Mouse (Mus musculus) embryonic facial prominence, embryonic 14.5 days (tissue): ENCODE measurements around the gene Slf2. TPM values are rescaled to one million over a fixed set of nuclear protein-coding genes. Genes with fewer than 3 reads are reported as not detected.

ENCODE experiments used
- ATAC-seq: fragments of 200-750 bp; cut with Nextera tagmentation; 2 replicates; pipeline ENCODE4 v1.8.0; 2017; ENCODE audit warnings: low read depth, moderate number of reproducible peaks, moderate TSS enrichment
- DNase-seq: peaks from one replicate; pipeline ENCODE4 v3.0.0-alpha.2; 2015; ENCODE audit warnings: low spot score
- H3K27ac ChIP-seq: fragments of 300-500 bp; sonication (generic); replicated peaks from 2 replicates; pipeline ENCODE4 v1.5.1; 2014; ENCODE audit warnings: low read depth, mild to moderate bottlenecking, low read length, moderate library complexity
- H3K27me3 ChIP-seq: fragments of 300-500 bp; sonication (generic); replicated peaks from 2 replicates; pipeline ENCODE4 v1.6.1; 2014; ENCODE audit warnings: low read length; ENCODE audit not compliant: control insufficient read depth, insufficient read depth
- H3K36me3 ChIP-seq: fragments of 300-500 bp; sonication (generic); 2 replicates; pipeline ENCODE4 v1.6.1; 2014; ENCODE audit warnings: low read length, mixed read lengths; ENCODE audit not compliant: control insufficient read depth, insufficient read depth
- H3K4me1 ChIP-seq: fragments of 300-500 bp; sonication (generic); 2 replicates; pipeline ENCODE4 v1.6.1; 2014; ENCODE audit warnings: antibody characterized with exemption, low read length; ENCODE audit not compliant: control insufficient read depth, insufficient read depth
- H3K4me2 ChIP-seq: fragments of 300-500 bp; sonication (generic); 2 replicates; pipeline ENCODE4 v1.6.1; 2014; ENCODE audit warnings: low read depth, mild to moderate bottlenecking, low read length, moderate library complexity, mixed read lengths
- H3K4me3 ChIP-seq: fragments of 300-500 bp; sonication (generic); 2 replicates; pipeline ENCODE4 v1.5.1; 2014; ENCODE audit warnings: low read depth, mild to moderate bottlenecking, low read length
- H3K9ac ChIP-seq: fragments of 300-500 bp; sonication (generic); 2 replicates; pipeline ENCODE4 v1.6.1; 2014; ENCODE audit warnings: low read depth, mild to moderate bottlenecking, low read length, moderate library complexity, mixed read lengths
- H3K9me3 ChIP-seq: fragments of 300-500 bp; sonication (generic); 2 replicates; pipeline ENCODE4 v1.6.1; 2016; ENCODE audit warnings: low read length; ENCODE audit not compliant: control insufficient read depth
- WGBS: fragments of 180-500 bp; shearing (Covaris S2); extraction: QIAGEN DNeasy Blood & Tissue Kit; methylation state at CpG from one replicate; pipeline ENCODE4 v1.1.7; 2014; 5-methylcytosine and 5-hydroxymethylcytosine counted together
- polyA plus RNA-seq: library from polyadenylated mRNA; unstranded; fragments of >200 nt; fragmentation: Nextera tagmentation; extraction: Ambion mirVana; gene quantifications from 2 replicates; pipeline ENCODE4 v1.2.1, GENCODE M21; 2014

Slf2 gene
- polyA plus RNA-seq, 1 experiment from 2014 or later = 38.4 TPM

DNA sequence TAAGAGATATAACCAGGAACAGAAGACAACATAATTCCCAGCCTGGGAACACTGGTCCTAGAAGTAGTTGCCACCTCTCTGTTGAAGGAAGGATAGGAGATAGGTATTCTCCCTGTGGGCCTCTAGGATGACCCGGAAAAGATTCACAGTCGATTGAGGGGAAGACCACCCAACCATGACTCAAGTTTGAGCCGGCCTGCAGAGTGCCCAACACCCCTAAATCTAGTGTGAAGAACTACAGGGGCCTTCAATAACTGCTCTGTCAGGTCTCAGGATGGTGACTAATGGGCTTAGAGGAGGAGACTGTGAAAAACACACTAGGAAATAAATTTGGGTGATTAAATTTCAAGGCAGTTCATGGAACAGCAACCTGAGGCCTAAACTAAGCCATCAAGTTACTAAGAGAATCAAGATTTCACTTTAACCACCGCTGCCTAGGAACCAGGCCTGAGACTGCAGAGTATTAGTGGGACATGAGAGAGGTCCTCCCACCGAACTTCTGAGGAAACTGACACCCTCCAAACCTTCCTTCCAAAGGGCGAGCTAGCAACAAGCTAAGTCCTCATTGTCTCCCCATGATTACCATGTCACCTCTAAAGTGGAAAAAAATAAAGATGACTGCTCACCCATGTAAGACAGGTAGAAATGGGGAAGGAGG is 27.5 kb upstream of the Slf2 start:
- no peaks in the 10 kb centered on the region for H3K27me3 ChIP-seq
- DNase-seq (no peak), ATAC-seq (no peak)
- H3K9ac ChIP-seq = no peak overlapping the region
- H3K36me3 ChIP-seq = no peaks in the 10 kb centered on the region
- H3K4me2 ChIP-seq = no peak overlapping the region
- peak overlapping the region; percentile 41; the same call in 1 of the 2 replicates for H3K27ac ChIP-seq
- H3K4me3 ChIP-seq = no peak overlapping the region
- 61% methylated on average over 6 of the region's 6 CpGs for WGBS
- peaks cover 19% of the 10 kb centered on the region for H3K4me1 ChIP-seq
- no peaks in the 10 kb centered on the region for H3K9me3 ChIP-seq

- ATAC-seq = peak; percentile 58
- Histone ChIP-seq H3K36me3 (no peaks in the 10 kb centered on the region), H3K27me3 (no peaks in the 10 kb centered on the region), H3K9ac (no peak overlapping the region), H3K4me1 (peaks cover 20% of the 10 kb centered on the region), H3K4me2 (no peak overlapping the region), H3K4me3 (no peak overlapping the region), H3K27ac (peak overlapping the region; percentile 41), H3K9me3 (no peaks in the 10 kb centered on the region)
- WGBS = 34% methylated on average over 6 of the region's 6 CpGs
- DNase-seq = peak; percentile 83
Measured at GRCm38 (mm10) chr19:44904141-44904720, 26.7 kb upstream of the Slf2 start.

- 21% methylated on average over 4 of the region's 4 CpGs for WGBS
- ATAC-seq (no peak), DNase-seq (no peak)
- Histone ChIP-seq H3K4me1 (peaks cover 20% of the 10 kb centered on the region), H3K27ac (no peak overlapping the region), H3K4me3 (no peak overlapping the region), H3K27me3 (no peaks in the 10 kb centered on the region), H3K9me3 (no peaks in the 10 kb centered on the region), H3K9ac (no peak overlapping the region), H3K36me3 (no peaks in the 10 kb centered on the region), H3K4me2 (no peak overlapping the region)
Measured at GRCm38 (mm10) chr19:44905316-44905715, 25.6 kb upstream of the Slf2 start.

DNA sequence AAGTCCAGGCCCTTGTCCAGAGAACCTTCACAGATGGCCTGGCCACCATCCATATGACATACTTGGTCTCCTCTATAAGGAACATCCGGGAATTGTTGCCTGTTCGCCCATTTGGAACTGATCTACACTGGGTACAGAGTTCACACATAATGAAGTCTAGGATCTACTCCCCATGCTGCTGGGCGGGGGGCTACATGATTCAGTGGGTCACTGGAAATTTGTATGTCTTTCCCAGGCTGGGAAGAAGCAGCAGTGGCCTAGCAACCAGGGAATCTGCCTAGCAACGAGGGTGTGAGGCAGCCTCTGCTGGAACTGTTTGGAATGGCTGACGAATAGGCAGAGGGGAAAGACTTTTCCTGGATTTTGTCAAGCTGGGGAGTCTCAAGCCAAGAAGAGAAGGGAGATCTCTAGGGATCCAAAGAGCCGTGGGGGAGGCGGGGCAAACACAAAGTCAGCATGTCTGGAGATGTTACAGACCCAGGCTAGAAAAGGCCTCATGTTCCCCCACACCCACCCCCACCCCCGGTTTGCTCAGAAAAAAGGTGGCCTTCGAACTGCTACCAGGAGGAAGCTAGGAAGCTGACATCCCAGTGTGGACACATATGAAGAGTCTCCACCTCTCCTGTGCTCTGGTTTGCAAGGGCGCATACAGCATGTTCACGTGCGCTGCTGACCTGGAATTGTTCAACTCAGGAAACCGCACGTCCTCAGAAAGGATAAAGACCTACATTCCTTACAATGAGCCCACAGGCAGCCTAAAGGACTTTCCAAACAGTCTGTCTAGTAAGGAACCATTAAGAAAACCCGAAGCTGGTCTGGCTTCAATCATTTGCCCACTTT is 22.9 kb upstream of the Slf2 start:
- H3K9me3 ChIP-seq = no peaks in the 10 kb centered on the region
- H3K4me2 ChIP-seq = no peak overlapping the region
- no peaks in the 10 kb centered on the region for H3K36me3 ChIP-seq
- DNase-seq (peak; percentile 86), ATAC-seq (peak; percentile 77; the same call in 1 of the 2 replicates)
- H3K9ac ChIP-seq = no peak overlapping the region
- no peak overlapping the region for H3K4me3 ChIP-seq
- H3K4me1 ChIP-seq = peaks cover 17% of the 10 kb centered on the region
- H3K27ac ChIP-seq = peak overlapping the region; percentile 56
- H3K27me3 ChIP-seq = no peaks in the 10 kb centered on the region
- 52% methylated on average over 15 of the region's 15 CpGs for WGBS

DNA sequence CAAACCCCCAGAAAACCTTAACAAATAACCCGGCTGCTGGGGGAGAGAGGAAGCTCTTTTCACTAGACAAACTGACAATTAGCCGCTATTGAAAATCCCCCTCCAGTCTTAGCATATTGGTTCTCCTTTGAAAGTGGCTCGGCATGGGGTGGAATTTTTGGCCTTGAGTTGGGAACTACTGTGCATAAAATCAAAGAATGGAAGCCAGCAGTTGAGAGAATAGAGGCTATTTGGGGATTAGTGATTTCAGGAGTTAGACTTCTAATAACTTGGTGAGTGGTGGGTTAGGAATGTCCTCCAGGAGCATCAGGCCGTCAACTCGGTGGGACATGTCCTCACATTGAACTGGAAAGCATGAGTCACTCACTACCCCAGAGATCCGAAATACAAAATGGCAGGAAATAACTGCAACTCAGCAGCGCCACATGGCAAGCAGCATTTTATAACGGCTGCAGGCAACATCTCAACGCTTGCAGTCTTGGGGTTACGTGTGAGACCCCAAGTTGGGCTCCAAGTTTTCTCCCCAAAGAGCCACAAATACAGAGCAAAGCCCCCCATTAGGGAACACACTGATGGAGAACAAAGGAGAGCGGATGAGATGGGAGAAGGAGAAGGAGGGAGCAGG is 22.0 kb upstream of the Slf2 start:
- Histone ChIP-seq H3K9me3 (no peaks in the 10 kb centered on the region), H3K27ac (peak overlapping the region; percentile 56; the same call in 1 of the 2 replicates), H3K4me3 (no peak overlapping the region), H3K9ac (no peak overlapping the region), H3K4me2 (no peak overlapping the region), H3K4me1 (peaks cover 15% of the 10 kb centered on the region), H3K36me3 (no peaks in the 10 kb centered on the region), H3K27me3 (no peaks in the 10 kb centered on the region)
- DNase-seq = no peak
- WGBS = 55% methylated on average over 11 of the region's 11 CpGs
- ATAC-seq = no peak

GRCm38 (mm10) chr19:44914481-44915249 is 16.3 kb upstream of the Slf2 start:
- H3K36me3 ChIP-seq = no peaks in the 10 kb centered on the region
- no peak overlapping the region for H3K4me2 ChIP-seq
- WGBS = 47% methylated on average over 10 of the region's 10 CpGs
- H3K9ac ChIP-seq = no peak overlapping the region
- DNase-seq = peak; percentile 75
- no peaks in the 10 kb centered on the region for H3K27me3 ChIP-seq
- H3K4me1 ChIP-seq = no peaks in the 10 kb centered on the region
- no peak overlapping the region for H3K4me3 ChIP-seq
- H3K27ac ChIP-seq = no peak overlapping the region
- ATAC-seq = peak; percentile 55
- H3K9me3 ChIP-seq = no peaks in the 10 kb centered on the region

DNA sequence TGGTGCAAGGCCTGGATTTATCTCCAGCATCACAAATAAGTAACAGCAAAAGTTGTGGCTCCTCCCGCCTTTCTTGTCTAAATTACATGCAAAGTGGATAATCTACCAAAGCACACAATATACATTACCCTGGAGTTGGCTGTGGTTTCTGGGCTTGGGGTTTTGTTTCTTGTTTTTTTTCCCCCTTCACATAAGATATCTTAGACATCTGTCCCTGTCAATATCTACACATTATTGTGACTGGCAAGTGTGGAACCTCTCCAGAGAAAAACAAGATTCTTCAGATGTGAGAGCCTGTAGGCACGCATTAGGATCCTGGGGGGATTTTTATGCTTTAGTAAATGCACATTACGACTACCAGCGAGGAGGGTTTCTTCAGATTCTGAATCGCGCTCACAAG is 12.8 kb upstream of the Slf2 start:
- ATAC-seq = 0 out of 2 replicates have a peak, but pooled peaks have one; percentile 28
- H3K4me2 ChIP-seq = no peak overlapping the region
- H3K27ac ChIP-seq = no peak overlapping the region
- no peaks in the 10 kb centered on the region for H3K36me3 ChIP-seq
- 67% methylated on average over 6 of the region's 6 CpGs for WGBS
- no peak overlapping the region for H3K4me3 ChIP-seq
- H3K4me1 ChIP-seq = no peaks in the 10 kb centered on the region
- H3K9ac ChIP-seq = no peak overlapping the region
- peak; percentile 67 for DNase-seq
- no peaks in the 10 kb centered on the region for H3K27me3 ChIP-seq
- H3K9me3 ChIP-seq = no peaks in the 10 kb centered on the region
